Mouse (Mus musculus): ENCODE results near the gene Fam135a.
A peak's percentile ranks its signal among the peaks of the same experiment; 100 is the strongest.

Gene Fam135a

GRCm38 (mm10) chr1:24099926-24100869 lies at the start of gene Fam135a:
Fam135a (minus strand) TSS chr1:24100341.
- DNase-seq (ENCODE audit: low spot score in 2 of 2), result peak; percentile 42 to 68

- no peak for DNase-seq (ENCODE audit: low spot score in 2 of 2)
Measured at GRCm38 (mm10) chr1:24143504-24143903, 43.4 kb upstream of the Fam135a start.

- no peak for DNase-seq (ENCODE audit: low spot score in 2 of 2)
Measured at GRCm38 (mm10) chr1:24140555-24140954, 40.4 kb upstream of the Fam135a start.

- DNase-seq (ENCODE audit: low spot score in 2 of 2), result peak; percentile 11 to 19
Measured at GRCm38 (mm10) chr1:24137133-24137532, 37.0 kb upstream of the Fam135a start.

- DNase-seq (ENCODE audit: low spot score in 2 of 2), result no peak
Measured at GRCm38 (mm10) chr1:24134792-24135191, 34.7 kb upstream of the Fam135a start.

GRCm38 (mm10) chr1:24133853-24134252 lies 33.7 kb upstream of the Fam135a start:
- no peak for DNase-seq (ENCODE audit: low spot score in 2 of 2)

GRCm38 (mm10) chr1:24127866-24128265 lies 27.7 kb upstream of the Fam135a start:
- no peak for DNase-seq (ENCODE audit: low spot score in 2 of 2)

- DNase-seq (ENCODE audit: low spot score in 2 of 2), result no peak
Measured at GRCm38 (mm10) chr1:24124610-24125009, 24.5 kb upstream of the Fam135a start.

GRCm38 (mm10) chr1:24122582-24122981 lies 22.4 kb upstream of the Fam135a start:
- no peak for DNase-seq (ENCODE audit: low spot score in 2 of 2)

- no peak for DNase-seq (ENCODE audit: low spot score in 2 of 2)
Measured at GRCm38 (mm10) chr1:24107971-24108773, 8.0 kb upstream of the Fam135a start.

GRCm38 (mm10) chr1:24107378-24107777 lies 7.2 kb upstream of the Fam135a start:
- DNase-seq (ENCODE audit: low spot score in 2 of 2), result no peak

- no peak for DNase-seq (ENCODE audit: low spot score in 2 of 2)
Measured at GRCm38 (mm10) chr1:24102579-24103149, 2.5 kb upstream of the Fam135a start.

GRCm38 (mm10) chr1:24100870-24101358 lies 773 bp upstream of the Fam135a start:
- no peak for DNase-seq (ENCODE audit: low spot score in 2 of 2)

GRCm38 (mm10) chr1:24099541-24099925 lies 608 bp downstream of the Fam135a start:
- peak in 1 of 2 experiments; percentile 1 for DNase-seq (ENCODE audit: low spot score in 2 of 2)

GRCm38 (mm10) chr1:24097541-24097940 lies 2.6 kb downstream of the Fam135a start:
- DNase-seq (ENCODE audit: low spot score in 2 of 2), result no peak

- no peak for DNase-seq (ENCODE audit: low spot score in 2 of 2)
Measured at GRCm38 (mm10) chr1:24092414-24092813, 7.7 kb downstream of the Fam135a start.

- DNase-seq (ENCODE audit: low spot score in 2 of 2), result no peak
Measured at GRCm38 (mm10) chr1:24090603-24091002, 9.5 kb downstream of the Fam135a start.

- no peak for DNase-seq (ENCODE audit: low spot score in 2 of 2)
Measured at GRCm38 (mm10) chr1:24090094-24090493, 10.0 kb downstream of the Fam135a start.

- no peak for DNase-seq (ENCODE audit: low spot score in 2 of 2)
Measured at GRCm38 (mm10) chr1:24086176-24086575, 14.0 kb downstream of the Fam135a start.

- DNase-seq (ENCODE audit: low spot score in 2 of 2), result no peak
Measured at GRCm38 (mm10) chr1:24074396-24074795, 25.7 kb downstream of the Fam135a start.

GRCm38 (mm10) chr1:24073386-24074248 lies 26.5 kb downstream of the Fam135a start:
- no peak for DNase-seq (ENCODE audit: low spot score in 2 of 2)
